Mouse (Mus musculus): ENCODE measurements around the gene Trappc6a.

Gene Trappc6a

DNA sequence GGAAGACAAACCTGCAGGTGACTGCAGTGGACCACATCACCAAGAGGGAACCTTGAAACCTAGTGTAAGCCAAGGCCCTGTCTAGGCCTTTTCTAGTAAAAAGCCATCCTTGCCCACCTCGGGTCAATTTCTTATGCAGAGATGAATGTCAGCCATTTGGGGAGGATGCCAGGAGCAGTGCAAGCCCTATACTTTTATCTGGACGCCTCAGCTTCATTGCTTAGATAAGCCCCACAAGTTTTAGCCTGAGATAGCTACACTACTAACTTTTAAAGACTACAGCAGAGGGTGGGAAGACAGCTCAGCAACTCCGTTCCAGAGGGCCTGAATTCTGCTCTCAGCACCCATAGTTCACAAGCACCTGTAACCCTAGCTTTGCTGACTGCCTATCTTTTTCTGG lies 55.7 kb downstream of the Trappc6a start:
- DNase-seq = no peak

DNA sequence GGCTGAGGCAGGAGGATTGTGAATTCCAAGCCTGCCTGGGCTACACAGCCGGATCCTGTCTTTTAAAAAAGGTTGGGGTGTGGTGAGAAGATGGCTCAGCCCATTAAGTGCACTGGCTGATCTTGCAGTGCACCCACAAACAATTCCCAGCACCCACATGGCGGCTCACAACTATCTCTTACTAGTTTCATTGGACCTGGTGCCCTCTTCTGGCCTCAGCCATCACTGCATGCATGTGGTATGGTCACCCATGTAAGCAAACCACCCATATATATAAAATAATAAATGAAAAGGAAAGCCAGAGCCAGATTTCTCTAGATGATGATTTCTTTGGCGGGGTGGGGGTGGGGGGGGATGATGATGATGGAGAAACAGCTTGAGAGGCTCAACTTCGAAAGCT lies 56.3 kb downstream of the Trappc6a start:
- no peak for DNase-seq

Data from cerebellum, adult 9-10 months (tissue).